Mouse (Mus musculus) bone marrow macrophage, adult 2 months (primary cell): ENCODE results near the gene Nrg4. TPM values are rescaled to one million over a fixed set of nuclear protein-coding genes. Genes with fewer than 3 reads are reported as not detected.

Source experiments
- H3K27ac ChIP-seq: 2 replicates; pipeline ENCODE4 v1.5.1; 2012; ENCODE audit warnings: low read depth, low read length; ENCODE audit not compliant: insufficient read depth
- H3K4me1 ChIP-seq: 2 replicates; pipeline ENCODE4 v1.6.1; 2012; ENCODE audit warnings: low read length; ENCODE audit not compliant: control insufficient read depth, insufficient read depth
- H3K4me3 ChIP-seq: 2 replicates; pipeline ENCODE4 v1.5.1; 2012; ENCODE audit warnings: mild to moderate bottlenecking, low read length, moderate library complexity; ENCODE audit not compliant: insufficient read depth
- CTCF ChIP-seq: IDR thresholded peaks from 2 replicates; pipeline ENCODE4 v1.5.1; 2012; ENCODE audit warnings: low read depth, mild to moderate bottlenecking, low read length, moderate library complexity
- POLR2A ChIP-seq: IDR thresholded peaks from 2 replicates; pipeline ENCODE4 v1.6.1; 2012; ENCODE audit warnings: mild to moderate bottlenecking, low read depth, low read length, borderline replicate concordance
- polyA plus RNA-seq: library from polyadenylated mRNA; stranded (reverse); fragments of >200 nt; gene quantifications from 2 replicates; pipeline ENCODE4 v1.2.4, GENCODE M21; 2012; ENCODE audit not compliant: missing spikeins, insufficient read depth, insufficient read length

Nrg4 gene
- polyA plus RNA-seq, 1 experiment = not detected

- peaks cover 3% of the 10 kb centered on the region; the same call in 1 of the 2 replicates for H3K4me1 ChIP-seq
- H3K4me3 ChIP-seq = no peak overlapping the region
- TF ChIP-seq CTCF (no peak), POLR2A (no peak)
- H3K27ac ChIP-seq = no peak overlapping the region
Measured at GRCm38 (mm10) chr9:55289475-55290198, 37.0 kb downstream of the Nrg4 start.

GRCm38 (mm10) chr9:55285197-55285596 is 41.4 kb downstream of the Nrg4 start:
- H3K27ac ChIP-seq = no peak overlapping the region
- H3K4me1 ChIP-seq = peaks cover 3% of the 10 kb centered on the region; the same call in 1 of the 2 replicates
- TF ChIP-seq POLR2A (no peak), CTCF (no peak)
- no peak overlapping the region for H3K4me3 ChIP-seq

GRCm38 (mm10) chr9:55283516-55283915 is 43.1 kb downstream of the Nrg4 start:
- TF ChIP-seq CTCF (no peak), POLR2A (no peak)
- no peak overlapping the region for H3K27ac ChIP-seq
- peaks cover 3% of the 10 kb centered on the region; the same call in 1 of the 2 replicates for H3K4me1 ChIP-seq
- no peak overlapping the region for H3K4me3 ChIP-seq

GRCm38 (mm10) chr9:55279114-55279825 is 47.4 kb downstream of the Nrg4 start:
- H3K27ac ChIP-seq = no peak overlapping the region

GRCm38 (mm10) chr9:55277562-55277961 is 49.1 kb downstream of the Nrg4 start:
- Histone ChIP-seq H3K4me1 (peaks cover 1% of the 10 kb centered on the region), H3K4me3 (no peak overlapping the region), H3K27ac (no peak overlapping the region)
- TF ChIP-seq POLR2A (no peak), CTCF (no peak)

More at GRCm38 (mm10) chr9:55279114-55279825, 47.4 kb downstream of the Nrg4 start:
- Histone ChIP-seq H3K4me3 (no peak overlapping the region), H3K4me1 (no peaks in the 10 kb centered on the region)
- TF ChIP-seq CTCF (no peak), POLR2A (no peak)

- no peak for TF ChIP-seq CTCF
- no peak overlapping the region for H3K4me3 ChIP-seq
- peaks cover 10% of the 10 kb centered on the region for H3K4me1 ChIP-seq
- no peak overlapping the region for H3K27ac ChIP-seq
Measured at GRCm38 (mm10) chr9:55273906-55274305, 52.7 kb downstream of the Nrg4 start.

GRCm38 (mm10) chr9:55271960-55272560 is 54.6 kb downstream of the Nrg4 start:
- Histone ChIP-seq H3K27ac (no peak overlapping the region), H3K4me1 (peaks cover 10% of the 10 kb centered on the region), H3K4me3 (no peak overlapping the region)
- TF ChIP-seq CTCF (no peak), POLR2A (no peak)

GRCm38 (mm10) chr9:55264356-55265302 is 62.0 kb downstream of the Nrg4 start:
- Histone ChIP-seq H3K4me1 (0 out of 2 replicates have a peak, but pooled peaks cover 3% of the 10 kb centered on the region), H3K4me3 (no peak overlapping the region), H3K27ac (no peak overlapping the region)
- no peak for TF ChIP-seq CTCF
- TF ChIP-seq POLR2A = no peak

GRCm38 (mm10) chr9:55259741-55260140 is 66.9 kb downstream of the Nrg4 start:
- Histone ChIP-seq H3K4me1 (peaks cover 32% of the 10 kb centered on the region), H3K4me3 (no peak overlapping the region), H3K27ac (no peak overlapping the region)
- TF ChIP-seq CTCF = no peak
- TF ChIP-seq POLR2A = no peak
